Comparison of ENCODE assay signal across 16 mouse cellular contexts in the genomic region with DNA sequence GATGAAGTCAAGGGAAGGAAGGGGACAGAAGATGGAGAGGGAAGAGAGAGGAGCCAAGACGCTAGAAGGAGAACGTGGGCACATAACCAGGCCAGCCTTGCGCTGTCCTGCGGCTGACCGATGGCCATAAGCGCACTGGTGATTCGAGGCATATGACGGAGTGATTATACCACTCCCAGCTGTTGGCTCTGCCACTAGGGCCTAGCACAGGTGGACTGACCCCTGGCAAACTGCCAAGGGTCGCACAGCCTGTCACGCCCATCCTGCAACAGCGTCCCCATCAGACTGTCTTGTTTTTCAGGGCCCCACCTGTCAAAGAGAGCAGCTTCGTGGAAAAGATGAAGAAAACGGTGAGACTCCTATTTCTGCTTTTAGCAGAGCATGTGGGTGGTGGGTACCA. TPM values are rescaled to one million over a fixed set of nuclear protein-coding genes. Genes with fewer than 3 reads are reported as not detected.
"Had no signal": no experiment of that assay in that cellular context is flagged by ENCODE, and none has a peak within 500 bp of the region (broad histone marks: within the 10 kb centered on the region; RNA-seq: fewer than 3 reads in every experiment).

No protein-coding gene starts in this region.

- H3K9me3 ChIP-seq: megakaryocyte, embryonic 14.5 days; midbrain, embryonic 13.5 days; midbrain, embryonic 15.5 days; neural tube, embryonic 13.5 days; stomach, embryonic 15.5 days had no signal

- H3K4me3 ChIP-seq: megakaryocyte, embryonic 14.5 days; midbrain, embryonic 13.5 days; midbrain, embryonic 15.5 days; neural tube, embryonic 13.5 days; stomach, embryonic 15.5 days had no signal

- H3K27ac ChIP-seq: liver, embryonic 14.5 days; macrophage; midbrain, embryonic 13.5 days; midbrain, embryonic 15.5 days; neural tube, embryonic 13.5 days; stomach, embryonic 15.5 days; stomach, postnatal 0 days had no signal

- ATAC-seq: midbrain, embryonic 13.5 days; midbrain, embryonic 15.5 days had no signal

- H3K4me2 ChIP-seq: lung, embryonic 14.5 days; midbrain, embryonic 11.5 days; midbrain, embryonic 13.5 days; midbrain, embryonic 15.5 days; neural tube, embryonic 13.5 days; stomach, embryonic 15.5 days had no signal

- H3K27me3 ChIP-seq: megakaryocyte, embryonic 14.5 days; midbrain, embryonic 13.5 days; midbrain, embryonic 15.5 days; neural tube, embryonic 13.5 days; stomach, embryonic 15.5 days had no signal

- DNase-seq: lung, embryonic 14.5 days; lung, postnatal 10 days; right cerebral cortex, postnatal 14 days; thymus, adult 2 months; thymus, postnatal 25 days; thymus, postnatal 4 days had no signal

- H3K9ac ChIP-seq: liver, embryonic 14.5 days; lung, embryonic 14.5 days; midbrain, embryonic 13.5 days; midbrain, embryonic 15.5 days; neural tube, embryonic 13.5 days; stomach, embryonic 15.5 days had no signal

RNA-seq across cellular contexts. Expression of a gene that starts 49.8 kb away (rescaled TPM):
- polyA plus RNA-seq: lung, embryonic 14.5 days; macrophage; midbrain, embryonic 11.5 days; neural tube, embryonic 13.5 days; spleen, adult 2 months had no signal
